Mouse (Mus musculus) neural tube, embryonic 14.5 days (tissue): ENCODE measurements around the gene Cplx3. TPM values are rescaled to one million over a fixed set of nuclear protein-coding genes. Genes with fewer than 3 reads are reported as not detected.
A peak's percentile ranks its signal among the peaks of the same experiment; 100 is the strongest.

Experiments
- ATAC-seq: fragments of 200-750 bp; cut with Nextera tagmentation; 2 replicates; pipeline ENCODE4 v1.8.0; 2017; ENCODE audit warnings: low read depth, mild to moderate bottlenecking, moderate TSS enrichment, moderate library complexity
- H3K27ac ChIP-seq: fragments of 300-500 bp; sonication (generic); 2 replicates; pipeline ENCODE4 v1.5.1; 2014; ENCODE audit warnings: low read depth, mild to moderate bottlenecking, control low read depth, low read length, moderate library complexity, mixed read lengths
- H3K27me3 ChIP-seq: fragments of 300-500 bp; sonication (generic); 2 replicates; pipeline ENCODE4 v1.6.1; 2014; ENCODE audit warnings: low read length; ENCODE audit not compliant: control insufficient read depth, insufficient read depth
- H3K36me3 ChIP-seq: fragments of 300-500 bp; sonication (generic); 2 replicates; pipeline ENCODE4 v1.6.1; 2014; ENCODE audit warnings: low read length, mixed read lengths; ENCODE audit not compliant: control insufficient read depth, insufficient read depth
- H3K4me1 ChIP-seq: fragments of 300-500 bp; sonication (generic); 2 replicates; pipeline ENCODE4 v1.6.1; 2014; ENCODE audit warnings: low read length; ENCODE audit not compliant: control insufficient read depth, insufficient read depth
- H3K4me2 ChIP-seq: fragments of 300-500 bp; sonication (generic); 2 replicates; pipeline ENCODE4 v1.6.1; 2014; ENCODE audit warnings: mild to moderate bottlenecking, low read depth, low read length, control low read depth
- H3K4me3 ChIP-seq: fragments of 300-500 bp; sonication (generic); 2 replicates; pipeline ENCODE4 v1.5.1; 2014; ENCODE audit warnings: low read depth, low read length, control low read depth, mixed read lengths
- H3K9ac ChIP-seq: fragments of 300-500 bp; sonication (generic); replicated peaks from 2 replicates; pipeline ENCODE4 v1.6.1; 2014; ENCODE audit warnings: low read depth, mild to moderate bottlenecking, control low read depth, low read length, mixed read lengths
- H3K9me3 ChIP-seq: fragments of 300-500 bp; sonication (generic); 2 replicates; pipeline ENCODE4 v1.6.1; 2016; ENCODE audit warnings: low read length; ENCODE audit not compliant: control insufficient read depth
- WGBS: fragments of 180-500 bp; shearing (Covaris S2); extraction: QIAGEN DNeasy Blood & Tissue Kit; methylation state at CpG from one replicate; pipeline ENCODE4 v1.1.7; 2014; 5-methylcytosine and 5-hydroxymethylcytosine counted together
- polyA plus RNA-seq: library from polyadenylated mRNA; unstranded; fragments of >200 nt; fragmentation: Nextera tagmentation; extraction: Ambion mirVana; gene quantifications from 2 replicates; pipeline ENCODE4 v1.2.1, GENCODE M21; 2014

Gene Cplx3
- polyA plus RNA-seq, 1 experiment from 2014 or later = 0.13 TPM

DNA sequence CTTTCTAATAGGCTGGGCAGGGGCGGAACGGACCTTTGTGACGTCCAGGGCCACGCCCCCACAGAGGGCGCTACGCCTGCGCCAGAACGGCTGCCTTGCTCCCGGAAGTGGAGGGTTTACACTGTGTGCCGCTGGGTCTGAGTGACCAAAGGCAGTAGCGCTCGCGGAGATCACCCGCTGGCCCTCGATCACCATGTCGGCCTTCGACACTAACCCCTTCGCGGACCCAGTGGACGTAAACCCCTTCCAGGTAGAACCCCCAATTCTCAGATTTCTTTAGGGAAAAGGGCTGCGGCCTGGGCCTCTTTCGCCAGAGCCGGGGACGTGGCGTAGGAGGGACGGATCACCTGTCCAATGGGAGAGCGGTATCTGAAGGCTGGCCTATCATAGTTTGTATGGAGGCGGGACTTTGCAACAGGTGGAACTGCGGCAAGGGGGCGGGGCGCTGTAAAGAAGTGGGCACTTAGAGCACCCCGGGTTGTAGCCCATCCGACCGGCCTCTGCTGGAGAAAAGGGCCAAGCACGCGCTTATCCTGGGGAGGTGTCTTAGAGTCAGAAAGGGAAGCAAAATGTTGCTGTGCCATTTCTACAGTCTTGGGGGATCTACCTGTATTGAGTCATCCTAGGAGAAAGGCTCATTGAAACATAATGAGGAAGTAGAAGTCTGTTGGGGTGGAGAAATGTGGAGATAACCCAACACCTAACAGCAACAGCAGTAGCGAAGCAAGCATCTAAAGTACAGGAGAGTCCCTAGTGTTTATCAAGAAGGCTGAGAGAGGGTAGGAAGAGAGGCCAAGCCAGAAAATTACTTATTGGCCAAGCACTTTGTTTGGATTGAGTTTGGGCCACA lies 45.0 kb downstream of the Cplx3 start, which contains the start of gene Scamp2:
TSS of gene Scamp2 (plus strand) at position 83 of the 850 bp plus-strand sequence.
- Histone ChIP-seq H3K9ac (peak within 1 kb of the TSS; percentile 59), H3K27me3 (no peaks in the 10 kb centered on the region), H3K4me3 (peak within 1 kb of the TSS; percentile 67), H3K36me3 (no peaks in the 10 kb centered on the region), H3K4me1 (peaks cover 20% of the 10 kb centered on the region), H3K9me3 (no peaks in the 10 kb centered on the region), H3K27ac (peak within 1 kb of the TSS; percentile 52), H3K4me2 (peak within 1 kb of the TSS; percentile 93)
- peak; percentile 100 for ATAC-seq
- 2% methylated on average over 37 of the region's 37 CpGs for WGBS

DNA sequence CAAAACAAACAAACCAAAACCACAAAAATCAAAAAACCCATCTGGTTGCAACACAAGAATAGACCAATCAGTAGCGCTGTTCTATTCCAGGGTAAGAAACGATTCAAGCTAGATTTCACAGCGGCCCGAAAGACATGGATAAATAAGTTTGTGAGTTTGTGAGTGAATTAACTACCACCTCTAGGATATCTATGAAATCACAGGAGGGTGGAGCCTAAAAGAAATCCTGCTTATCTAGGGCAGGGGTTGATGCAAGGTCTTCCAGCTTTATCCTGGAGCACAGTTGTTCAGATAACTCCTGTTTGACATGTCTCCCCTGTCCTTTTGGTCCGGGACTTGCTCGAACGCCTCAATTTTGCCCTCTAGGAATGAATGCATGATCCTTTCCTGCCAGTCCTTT lies 45.8 kb downstream of the Cplx3 start:
- Histone ChIP-seq H3K4me3 (peak overlapping the region; percentile 67), H3K9ac (peak overlapping the region; percentile 59; the same call in 1 of the 2 replicates), H3K9me3 (no peaks in the 10 kb centered on the region), H3K36me3 (no peaks in the 10 kb centered on the region), H3K4me2 (peak overlapping the region; percentile 39), H3K4me1 (peaks cover 12% of the 10 kb centered on the region), H3K27me3 (no peaks in the 10 kb centered on the region), H3K27ac (peak overlapping the region; percentile 52)
- ATAC-seq = 0 out of 2 replicates have a peak, but pooled peaks have one; percentile 6
- 28% methylated on average over 7 of the region's 7 CpGs for WGBS

DNA sequence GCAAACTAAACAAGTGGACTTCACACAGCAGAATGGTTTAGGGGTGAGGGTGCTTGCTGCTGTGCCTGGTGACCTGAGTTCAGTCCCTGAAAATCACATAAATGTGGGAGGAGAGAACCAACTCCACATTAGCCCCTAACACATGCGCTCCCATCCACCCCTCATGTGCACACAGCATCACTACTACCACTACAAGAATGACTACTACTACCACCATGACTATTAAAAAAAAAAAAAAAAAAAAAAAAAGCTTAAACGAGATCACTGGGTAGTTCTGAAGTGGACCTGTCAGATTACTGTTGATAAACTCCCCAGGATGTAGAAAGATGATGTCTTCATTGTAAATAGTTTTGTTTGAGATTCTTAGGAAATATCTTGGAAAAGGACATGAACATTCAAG lies 46.5 kb downstream of the Cplx3 start:
- Histone ChIP-seq H3K4me2 (no peak overlapping the region), H3K4me1 (peaks cover 10% of the 10 kb centered on the region), H3K27ac (no peak overlapping the region), H3K36me3 (no peaks in the 10 kb centered on the region), H3K9ac (no peak overlapping the region), H3K27me3 (no peaks in the 10 kb centered on the region), H3K4me3 (no peak overlapping the region), H3K9me3 (no peaks in the 10 kb centered on the region)
- ATAC-seq = no peak
- 65% methylated on average over 2 of the region's 2 CpGs for WGBS

DNA sequence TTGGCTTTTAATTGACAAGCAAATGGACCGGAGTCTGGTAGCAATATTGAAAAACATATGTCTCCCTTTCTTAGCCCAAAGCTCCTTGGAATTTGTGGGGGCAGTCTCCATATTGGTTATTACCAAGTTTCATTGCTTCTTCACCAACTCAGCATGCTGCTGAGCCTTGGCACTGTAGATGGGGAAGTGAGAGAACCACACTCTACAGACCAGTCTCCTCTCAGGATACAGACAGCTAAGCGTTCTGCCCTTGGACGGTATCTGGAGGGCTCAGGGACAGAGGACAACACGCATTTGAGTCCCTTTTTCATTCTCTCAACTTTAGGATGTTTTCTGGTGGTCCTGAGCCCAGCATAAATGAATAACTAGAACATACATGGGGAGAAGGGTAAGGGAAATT lies 47.5 kb downstream of the Cplx3 start:
- Histone ChIP-seq H3K4me3 (no peak overlapping the region), H3K27me3 (no peaks in the 10 kb centered on the region), H3K4me2 (no peak overlapping the region), H3K9ac (no peak overlapping the region), H3K9me3 (no peaks in the 10 kb centered on the region), H3K27ac (no peak overlapping the region), H3K36me3 (no peaks in the 10 kb centered on the region), H3K4me1 (peaks cover 10% of the 10 kb centered on the region)
- no peak for ATAC-seq
- WGBS = 85% methylated on average over 4 of the region's 4 CpGs

DNA sequence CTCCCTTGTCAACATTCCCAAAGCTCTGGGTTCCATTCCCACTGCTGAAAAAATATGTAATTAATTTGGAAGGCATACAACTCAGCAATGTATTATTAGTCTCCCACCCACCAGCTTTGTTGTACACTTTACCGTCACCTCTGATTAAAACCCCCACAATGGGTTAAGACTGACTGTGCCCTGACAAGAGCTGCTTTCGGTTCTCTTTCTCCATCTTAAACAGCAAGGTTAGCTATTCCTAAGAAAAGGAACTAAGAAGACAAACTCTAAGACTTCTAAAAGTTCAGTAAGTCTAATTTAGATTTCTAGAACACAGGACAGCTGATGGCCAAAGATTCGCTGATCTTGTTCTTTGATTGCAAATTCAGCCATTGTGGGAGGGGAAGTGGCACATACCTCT lies 48.9 kb downstream of the Cplx3 start:
- H3K4me1 ChIP-seq = peaks cover 10% of the 10 kb centered on the region
- H3K27me3 ChIP-seq = no peaks in the 10 kb centered on the region
- no peaks in the 10 kb centered on the region for H3K36me3 ChIP-seq
- H3K4me3 ChIP-seq = no peak overlapping the region
- no peak overlapping the region for H3K4me2 ChIP-seq
- WGBS = 82% methylated on average over 3 of the region's 3 CpGs
- no peak overlapping the region for H3K9ac ChIP-seq
- no peaks in the 10 kb centered on the region for H3K9me3 ChIP-seq
- no peak overlapping the region for H3K27ac ChIP-seq
- no peak for ATAC-seq

DNA sequence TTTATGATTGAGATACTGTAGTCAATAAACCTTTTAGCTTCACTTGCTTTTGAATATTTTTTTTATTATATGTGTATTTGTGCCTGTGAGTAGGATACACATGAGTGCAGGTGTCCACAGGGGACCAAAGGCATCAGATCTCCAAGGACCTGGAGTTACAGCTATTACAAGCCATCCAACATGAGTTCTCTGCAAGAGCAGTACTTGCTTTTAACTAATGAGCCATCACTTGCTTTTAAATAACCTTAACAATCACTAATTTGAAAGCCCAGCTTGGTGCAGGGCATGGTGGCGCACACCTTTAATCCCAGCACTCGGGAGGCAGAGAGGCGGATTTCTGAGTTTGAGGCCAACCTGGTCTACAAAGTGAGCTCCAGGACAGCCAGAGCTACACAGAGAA lies 51.3 kb downstream of the Cplx3 start:
- Histone ChIP-seq H3K27ac (no peak overlapping the region), H3K4me1 (peaks cover 7% of the 10 kb centered on the region), H3K27me3 (no peaks in the 10 kb centered on the region), H3K4me3 (no peak overlapping the region), H3K9me3 (no peaks in the 10 kb centered on the region), H3K4me2 (no peak overlapping the region), H3K36me3 (peaks cover 6% of the 10 kb centered on the region; the same call in 1 of the 2 replicates), H3K9ac (no peak overlapping the region)
- ATAC-seq = no peak
- 32% methylated on average over 3 of the region's 3 CpGs for WGBS

DNA sequence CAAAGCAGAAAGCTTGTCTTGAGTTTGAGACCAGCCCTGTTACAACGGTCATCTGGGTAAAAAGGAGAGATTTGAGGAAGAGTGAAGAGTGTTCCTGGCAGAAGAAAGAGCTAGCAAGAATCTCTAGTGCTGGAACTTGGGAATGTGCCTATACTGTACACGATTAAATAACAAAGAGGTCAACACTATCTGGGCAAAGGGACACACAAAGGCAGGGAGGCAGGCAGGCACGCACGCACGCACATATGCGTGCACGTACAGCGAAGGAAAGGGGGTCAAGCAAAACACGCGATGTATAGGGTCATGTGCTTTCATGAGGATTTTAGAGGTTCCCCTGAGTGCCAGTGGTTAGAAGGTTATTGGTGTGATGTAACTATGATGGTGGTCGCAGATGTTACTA lies 53.0 kb downstream of the Cplx3 start:
- ATAC-seq = no peak; the same call in 1 of the 2 replicates

DNA sequence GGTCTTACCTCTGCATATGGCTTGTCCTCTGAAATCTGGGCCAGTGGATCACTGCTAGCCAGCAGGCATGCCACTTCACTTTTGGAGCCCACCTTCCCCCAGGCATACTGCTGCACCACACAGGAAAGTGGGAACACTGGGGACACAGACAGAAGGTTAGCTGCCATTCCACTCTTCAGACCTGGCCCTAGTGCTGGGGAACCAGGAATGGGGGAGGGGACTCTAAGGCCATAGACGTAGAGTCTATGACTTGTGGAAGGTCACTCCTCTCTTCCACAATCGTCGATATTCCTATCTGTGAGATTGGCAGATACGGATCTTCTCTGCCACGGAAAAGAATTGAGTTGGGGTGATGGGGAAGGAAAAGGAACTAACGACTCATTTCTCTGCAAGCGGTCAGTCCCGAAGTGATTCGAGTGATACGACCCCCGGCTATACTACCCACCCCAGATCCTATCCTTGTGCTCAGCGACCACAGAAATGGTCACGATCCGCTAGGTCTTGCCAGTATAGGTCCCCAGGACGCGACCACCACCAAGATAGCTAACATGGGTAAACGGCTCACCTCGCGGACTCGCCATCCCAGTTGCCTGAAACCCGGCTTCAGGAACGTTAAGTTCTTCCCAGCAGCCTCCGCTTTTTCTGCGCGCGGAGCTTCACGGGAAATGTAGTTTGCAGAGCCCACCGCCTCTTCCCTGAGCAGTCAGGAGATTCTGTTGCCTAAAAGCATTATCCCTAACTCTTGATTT lies 53.8 kb downstream of the Cplx3 start, which contains the start of gene Mpi:
TSS of gene Mpi (minus strand) at position 625 of the 749 bp plus-strand sequence.
- ATAC-seq = peak; percentile 64
- Histone ChIP-seq H3K4me3 (peak within 1 kb of the TSS; percentile 53), H3K9ac (peak within 1 kb of the TSS; percentile 68), H3K4me1 (peaks cover 7% of the 10 kb centered on the region), H3K27ac (no peak within 1 kb of the TSS; the same call in 1 of the 2 replicates), H3K4me2 (peak within 1 kb of the TSS; percentile 82), H3K27me3 (no peaks in the 10 kb centered on the region), H3K9me3 (no peaks in the 10 kb centered on the region), H3K36me3 (peaks cover 23% of the 10 kb centered on the region)
- under 1% methylated on average over 28 of the region's 28 CpGs for WGBS

More for the DNA sequence above, 53.0 kb downstream of the Cplx3 start:
- 73% methylated on average over 11 of the region's 11 CpGs for WGBS
- no peak overlapping the region for H3K27ac ChIP-seq
- H3K4me1 ChIP-seq = peaks cover 7% of the 10 kb centered on the region
- H3K36me3 ChIP-seq = peaks cover 15% of the 10 kb centered on the region
- no peak overlapping the region for H3K9ac ChIP-seq
- no peak overlapping the region for H3K4me3 ChIP-seq
- H3K9me3 ChIP-seq = no peaks in the 10 kb centered on the region
- no peaks in the 10 kb centered on the region for H3K27me3 ChIP-seq
- no peak overlapping the region for H3K4me2 ChIP-seq
